Mouse (Mus musculus) thymus, adult 2 months (tissue): ENCODE measurements around the gene Hacd3.

Source experiments
- CTCF ChIP-seq: fragments of 200-500 bp; IDR thresholded peaks from 2 replicates; pipeline ENCODE4 v1.5.1; 2012; ENCODE audit warnings: mild to moderate bottlenecking, control low read depth, low read length, moderate library complexity, borderline replicate concordance; ENCODE audit not compliant: control insufficient read depth, poor library complexity, insufficient read depth; ENCODE audit errors: extremely low read depth
- POLR2A ChIP-seq: fragments of 200-500 bp; IDR thresholded peaks from 2 replicates; pipeline ENCODE4 v1.6.1; 2012; ENCODE audit warnings: mild to moderate bottlenecking, low read length, control low read depth, moderate library complexity; ENCODE audit not compliant: control insufficient read depth, poor library complexity, insufficient read depth; ENCODE audit errors: extremely low read depth

DNA sequence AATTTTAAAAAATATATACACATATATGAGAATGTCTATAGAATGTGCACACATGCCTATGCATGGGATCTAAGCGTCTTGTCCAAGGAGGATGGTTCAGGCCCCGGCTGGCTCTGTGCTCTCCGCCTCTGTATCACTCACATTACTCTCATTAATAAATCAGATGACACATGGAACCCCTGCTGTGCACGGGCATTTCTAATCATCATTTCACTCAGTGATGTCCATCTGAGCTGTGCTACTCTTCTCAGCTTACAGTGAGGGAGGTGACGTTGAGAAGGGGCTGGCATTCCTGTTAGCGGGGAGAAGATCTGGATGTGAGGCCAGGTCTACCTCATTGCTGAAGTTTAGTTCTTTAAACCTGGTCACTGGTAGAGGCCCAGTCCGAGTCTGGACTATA is 5.7 kb upstream of the Hacd3 start:
- TF ChIP-seq CTCF (no peak), POLR2A (no peak)
